Comparison of ENCODE assay signal across 8 mouse cellular contexts in genomic region chr3:84883817-84884483, GRCm38 (mm10).
DNase-seq lines count a peak whose midpoint lies in the region; ATAC-seq and TF ChIP-seq lines count a peak whose summit lies in the region.
"Had no signal": no experiment of that assay in that cellular context is flagged by ENCODE, and none has a peak within 500 bp of the region (broad histone marks: within the 10 kb centered on the region; RNA-seq: fewer than 3 reads in every experiment).

No protein-coding gene starts in this region.

- H3K4me1 ChIP-seq in MEL (ENCODE audit: control insufficient read depth in 1 of 2, insufficient read depth in 2 of 2, low read length in 2 of 2), result peaks cover 0 to 16% of the 10 kb centered on the region in 2 experiments; a peak in 3 of 4 replicates
- peaks cover 12% of the 10 kb centered on the region for H3K4me1 ChIP-seq in limb, embryonic 10.5 days

- TF ChIP-seq POLR2A in MEL (IDR thresholded peaks at IDR 0.05; ENCODE audit: control insufficient read depth in 1 of 2, insufficient read depth in 1 of 2, low read depth in 1 of 2, low read length in 2 of 2, poor library complexity in 1 of 2), result no peak

- no peak for TF ChIP-seq RAD21 in MEL (IDR thresholded peaks at IDR 0.05; ENCODE audit: low read depth, low read length)

- H3K27ac ChIP-seq in MEL (ENCODE audit: control insufficient read depth, low read depth, low read length), result peak overlapping the region; percentile 84
- H3K27ac ChIP-seq in limb, embryonic 10.5 days, result no peak overlapping the region
- H3K27ac ChIP-seq: limb, embryonic 15.5 days had no signal

- H3K79me2 ChIP-seq in MEL (ENCODE audit: control insufficient read depth, insufficient read depth, low read length, poor library complexity), result no peaks in the 10 kb centered on the region; the same call in 1 of the 2 replicates

- WGBS in limb, embryonic 10.5 days, result 62% methylated on average over 11 of the region's 11 CpGs

- ATAC-seq in erythroblast, adult 5-6 weeks (replicated peaks; ENCODE audit: low FRiP score, poor library complexity, severe bottlenecking), result no peak

- H3K9me3 ChIP-seq in MEL (replicated peaks; ENCODE audit: insufficient read depth, low read length), result no peaks in the 10 kb centered on the region
- H3K9me3 ChIP-seq in limb, embryonic 10.5 days (replicated peaks), result no peaks in the 10 kb centered on the region
- H3K9me3 ChIP-seq: limb, embryonic 15.5 days had no signal

- DNase-seq in MEL (ENCODE audit: low read depth, low spot score) (peak; percentile 90), ZHBTc4 (ENCODE audit: low read depth, low spot score) (peak; percentile 42)
- peak; percentile 15 for DNase-seq in kidney, postnatal 10 days
- DNase-seq in monocyte, adult 2 months (ENCODE audit: low read depth in 1 of 2, low spot score in 2 of 2), result peak; percentile 41 to 43
- DNase-seq in limb, embryonic 10.5 days (ENCODE audit: low spot score), result no peak
- DNase-seq in left cerebral cortex, postnatal 4 days, result no peak

- intact Hi-C loops in left cerebral cortex, postnatal 4 days (cut with DNase I), result no loop called here

- peak overlapping the region in 1 of 2 experiments; percentile 34; a peak in 2 of 4 replicates for H3K4me3 ChIP-seq in MEL (ENCODE audit: control insufficient read depth in 1 of 2, insufficient read depth in 1 of 2, low read depth in 2 of 2, low read length in 2 of 2)
- no peak overlapping the region for H3K4me3 ChIP-seq in limb, embryonic 10.5 days
- H3K4me3 ChIP-seq: limb, embryonic 15.5 days had no signal

- H3K36me3 ChIP-seq in MEL (ENCODE audit: control insufficient read depth in 1 of 2, insufficient read depth in 2 of 2, low read length in 2 of 2), result peaks cover 0 to 19% of the 10 kb centered on the region in 2 experiments; a peak in 2 of 4 replicates
- H3K36me3 ChIP-seq in limb, embryonic 10.5 days, result no peaks in the 10 kb centered on the region
- H3K36me3 ChIP-seq: limb, embryonic 15.5 days had no signal

- H3K9ac ChIP-seq in MEL (ENCODE audit: control insufficient read depth, low read depth, low read length, poor library complexity, severe bottlenecking), result peak overlapping the region; percentile 62
- H3K9ac ChIP-seq: limb, embryonic 15.5 days had no signal

- TF ChIP-seq CTCF in MEL (IDR thresholded peaks at IDR 0.05 in 2 of 3, conservative IDR thresholded peaks at IDR 0.05 in 1 of 3; ENCODE audit: control insufficient read depth in 1 of 3, insufficient read depth in 1 of 3, low read depth in 2 of 3, low read length in 3 of 3, poor library complexity in 1 of 3, severe bottlenecking in 1 of 3), result no peak

- peak; percentile 33; a peak in 3 of 4 replicates for TF ChIP-seq EP300 in MEL (IDR thresholded peaks at IDR 0.05; ENCODE audit: low read depth in 1 of 2, low read length in 2 of 2)

- no peaks in the 10 kb centered on the region for H3K27me3 ChIP-seq in MEL (ENCODE audit: control insufficient read depth in 1 of 2, insufficient read depth in 2 of 2, low read length in 2 of 2)
- H3K27me3 ChIP-seq in limb, embryonic 10.5 days (ENCODE audit: low read depth, poor library complexity, severe bottlenecking), result no peaks in the 10 kb centered on the region
- H3K27me3 ChIP-seq: limb, embryonic 15.5 days had no signal

TF ChIP-seq in MEL, 35 proteins besides CTCF, POLR2A, EP300 and RAD21:
- TF ChIP-seq SIN3A (IDR thresholded peaks at IDR 0.05; ENCODE audit: low read length), result peak; percentile 93
- TF ChIP-seq MYC (IDR thresholded peaks at IDR 0.05; ENCODE audit: low read depth, low read length), result peak; percentile 99
- peak; percentile 100 for TF ChIP-seq MAX (IDR thresholded peaks at IDR 0.05; ENCODE audit: low read length)
- no peak for TF ChIP-seq TAL1 (IDR thresholded peaks at IDR 0.05; ENCODE audit: low read length)
- peak; percentile 62 for TF ChIP-seq ETS1 (IDR thresholded peaks at IDR 0.05; ENCODE audit: low read depth, low read length)
- no peak for TF ChIP-seq TCF12 (IDR thresholded peaks at IDR 0.05; ENCODE audit: low read depth, low read length)
- no peak for TF ChIP-seq MAFK (IDR thresholded peaks at IDR 0.05; ENCODE audit: borderline replicate concordance, low read depth, low read length)
- peak; percentile 98 for TF ChIP-seq BHLHE40 (IDR thresholded peaks at IDR 0.05; ENCODE audit: borderline replicate concordance, low read depth, low read length)
- no peak for TF ChIP-seq RCOR1 (IDR thresholded peaks at IDR 0.05; ENCODE audit: low read depth, low read length)
- no peak for TF ChIP-seq POLR2AphosphoS2 (IDR thresholded peaks at IDR 0.05; ENCODE audit: low read length)
- no peak for TF ChIP-seq E2F4 (IDR thresholded peaks at IDR 0.05; ENCODE audit: borderline replicate concordance, low read depth, low read length)
- peak; percentile 97 for TF ChIP-seq USF1 (IDR thresholded peaks at IDR 0.05; ENCODE audit: low read depth, low read length)
- no peak for TF ChIP-seq POLR2AphosphoS5 (IDR thresholded peaks at IDR 0.05; ENCODE audit: borderline replicate concordance, low read depth, low read length)
- TF ChIP-seq ZKSCAN1 (IDR thresholded peaks at IDR 0.05; ENCODE audit: low read depth, low read length), result no peak
- TF ChIP-seq ZMIZ1 (IDR thresholded peaks at IDR 0.05; ENCODE audit: low read depth, low read length), result no peak
- TF ChIP-seq MYB (IDR thresholded peaks at IDR 0.05; ENCODE audit: low read depth, low read length), result no peak
- no peak for TF ChIP-seq ZNF384 (IDR thresholded peaks at IDR 0.05; ENCODE audit: low read depth, low read length)
- no peak for TF ChIP-seq NELFE (IDR thresholded peaks at IDR 0.05; ENCODE audit: low read depth, low read length)
- no peak for TF ChIP-seq MAZ (IDR thresholded peaks at IDR 0.05; ENCODE audit: low read depth, low read length)
- no peak for TF ChIP-seq NRF1 (IDR thresholded peaks at IDR 0.05; ENCODE audit: insufficient read depth, low read depth, low read length, poor library complexity, severe bottlenecking)
- TF ChIP-seq ELF1 (IDR thresholded peaks at IDR 0.05; ENCODE audit: low read depth, low read length), result no peak; the same call in 1 of the 2 replicates
- TF ChIP-seq SMC3 (IDR thresholded peaks at IDR 0.05; ENCODE audit: low read depth, low read length), result no peak
- 0 out of 2 replicates have a peak, but pooled peaks have one; percentile 18 for TF ChIP-seq HCFC1 (IDR thresholded peaks at IDR 0.05; ENCODE audit: low read depth, low read length)
- TF ChIP-seq KAT2A (conservative IDR thresholded peaks at IDR 0.05; ENCODE audit: low read depth, low read length), result no peak
- peak; percentile 41; the same call in 1 of the 2 replicates for TF ChIP-seq GATA1 (IDR thresholded peaks at IDR 0.05; ENCODE audit: low read depth, low read length)
- TF ChIP-seq MEF2A (IDR thresholded peaks at IDR 0.05; ENCODE audit: extremely low read depth, insufficient replicate concordance, low read depth, low read length, poor library complexity, severe bottlenecking), result no peak
- TF ChIP-seq ZC3H11A (IDR thresholded peaks at IDR 0.05; ENCODE audit: low read depth, low read length), result no peak
- no peak for TF ChIP-seq TBP (IDR thresholded peaks at IDR 0.05; ENCODE audit: low read depth, low read length)
- peak; percentile 96 for TF ChIP-seq MXI1 (IDR thresholded peaks at IDR 0.05; ENCODE audit: low read depth, low read length)
- no peak for TF ChIP-seq CHD1 (IDR thresholded peaks at IDR 0.05; ENCODE audit: low read depth, low read length)
- TF ChIP-seq UBTF (IDR thresholded peaks at IDR 0.05; ENCODE audit: borderline replicate concordance, insufficient read depth, low read depth, low read length), result no peak
- peak; percentile 85 to 92 for TF ChIP-seq USF2 (IDR thresholded peaks at IDR 0.05; ENCODE audit: borderline replicate concordance in 1 of 2, insufficient read depth in 1 of 2, low read depth in 1 of 2, low read length in 2 of 2)
- no peak for TF ChIP-seq CHD2 (IDR thresholded peaks at IDR 0.05; ENCODE audit: low read length)
- TF ChIP-seq GABPA (IDR thresholded peaks at IDR 0.05; ENCODE audit: low read depth, low read length), result no peak
- TF ChIP-seq JUND (IDR thresholded peaks at IDR 0.05; ENCODE audit: low read depth, low read length), result no peak

Comparison
In these comparisons a context has a peak if more than half of its experiments do, and no peak if none do; other contexts are left out.
1. DNase-seq: peak in MEL (single experiment), ZHBTc4 (single experiment), kidney, postnatal 10 days (single experiment) and monocyte, adult 2 months (2 of 2); none in limb, embryonic 10.5 days (single experiment) and left cerebral cortex, postnatal 4 days (single experiment).